Mouse (Mus musculus) liver, embryonic 14.5 days (tissue): ENCODE data around the gene Myt1. TPM values are rescaled to one million over a fixed set of nuclear protein-coding genes. Genes with fewer than 3 reads are reported as not detected.

Experiments used
- ATAC-seq: fragments of 200-750 bp; cut with Nextera tagmentation; 2 replicates; pipeline ENCODE4 v1.8.0; 2017; ENCODE audit warnings: moderate number of reproducible peaks, mild to moderate bottlenecking, moderate library complexity; ENCODE audit not compliant: insufficient read depth
- DNase-seq, 3 experiments: peaks; one replicate each; pipeline ENCODE4 v3.0.0-alpha.2; 2012 to 2013; ENCODE audit warnings: low read depth in 3 of 3, low spot score in 3 of 3
- H3K27ac ChIP-seq: fragments of 300-500 bp; sonication (generic); 2 replicates; pipeline ENCODE4 v1.5.1; 2014; ENCODE audit warnings: moderate library complexity, mild to moderate bottlenecking, control low read depth, inconsistent platforms
- H3K27me3 ChIP-seq: fragments of 300-500 bp; sonication (generic); 2 replicates; pipeline ENCODE4 v1.6.1; 2014; ENCODE audit warnings: mild to moderate bottlenecking, low read length, moderate library complexity; ENCODE audit not compliant: control insufficient read depth, insufficient read depth
- H3K36me3 ChIP-seq: fragments of 300-500 bp; sonication (generic); replicated peaks from 2 replicates; pipeline ENCODE4 v1.6.1; 2014; ENCODE audit warnings: low read depth; ENCODE audit not compliant: control insufficient read depth, insufficient read depth
- H3K4me1 ChIP-seq, 2 experiments: fragments of 200-500 bp in 1 of 2; fragments of 300-500 bp in 1 of 2; sonication (generic) in 1 of 2; replicated peaks; 2 replicates each; pipeline ENCODE4 v1.6.1; 2012 to 2014; ENCODE audit warnings: antibody characterized with exemption in 1 of 2, inconsistent platforms in 1 of 2, low read length in 1 of 2; ENCODE audit not compliant: control insufficient read depth in 2 of 2, insufficient read depth in 2 of 2
- H3K4me2 ChIP-seq: fragments of 300-500 bp; sonication (generic); 2 replicates; pipeline ENCODE4 v1.6.1; 2014; ENCODE audit warnings: low read depth, mild to moderate bottlenecking, control low read depth, moderate library complexity
- H3K4me3 ChIP-seq, 2 experiments: fragments of 200-500 bp in 1 of 2; fragments of 300-500 bp in 1 of 2; sonication (generic) in 1 of 2; 2 replicates each; pipeline ENCODE4 v1.5.1; 2012 to 2014; ENCODE audit warnings: low read depth in 2 of 2, low read length in 2 of 2, mild to moderate bottlenecking in 2 of 2, control low read depth in 1 of 2, inconsistent platforms in 1 of 2, moderate library complexity in 1 of 2; ENCODE audit not compliant: insufficient read depth in 1 of 2
- H3K9ac ChIP-seq: fragments of 300-500 bp; sonication (generic); replicated peaks from 2 replicates; pipeline ENCODE4 v1.6.1; 2014; ENCODE audit warnings: mild to moderate bottlenecking, control low read depth, moderate library complexity
- H3K9me3 ChIP-seq: fragments of 300-500 bp; sonication (generic); 2 replicates; pipeline ENCODE4 v1.6.1; 2016; ENCODE audit warnings: low read length, mixed read lengths; ENCODE audit not compliant: control insufficient read depth
- CTCF ChIP-seq: IDR thresholded peaks from 2 replicates; pipeline ENCODE4 v1.5.1; 2016; ENCODE audit warnings: antibody characterized with exemption, low read depth, control low read depth
- EP300 ChIP-seq: IDR thresholded peaks from 2 replicates; pipeline ENCODE4 v1.6.1; 2016; ENCODE audit warnings: antibody characterized with exemption, low read depth
- WGBS: fragments of 180-500 bp; shearing (Covaris S2); extraction: QIAGEN DNeasy Blood & Tissue Kit; methylation state at CpG from one replicate; pipeline ENCODE4 v1.1.7; 2014; ENCODE audit not compliant: insufficient replicate concordance; 5-methylcytosine and 5-hydroxymethylcytosine counted together
- polyA plus RNA-seq, 2 experiments: library from polyadenylated mRNA; depleted of rRNA in 1 of 2; stranded (reverse) in 1 of 2; unstranded in 1 of 2; fragments of >200 nt; fragmentation: Nextera tagmentation in 1 of 2; extraction: Ambion mirVana in 1 of 2; gene quantifications; 2 replicates each; pipeline versions ENCODE4 v1.2.1 to v1.2.3; 2012 to 2014

Gene Myt1
- polyA plus RNA-seq, 2 experiments, result 0.02 TPM; not detected in 1

DNA sequence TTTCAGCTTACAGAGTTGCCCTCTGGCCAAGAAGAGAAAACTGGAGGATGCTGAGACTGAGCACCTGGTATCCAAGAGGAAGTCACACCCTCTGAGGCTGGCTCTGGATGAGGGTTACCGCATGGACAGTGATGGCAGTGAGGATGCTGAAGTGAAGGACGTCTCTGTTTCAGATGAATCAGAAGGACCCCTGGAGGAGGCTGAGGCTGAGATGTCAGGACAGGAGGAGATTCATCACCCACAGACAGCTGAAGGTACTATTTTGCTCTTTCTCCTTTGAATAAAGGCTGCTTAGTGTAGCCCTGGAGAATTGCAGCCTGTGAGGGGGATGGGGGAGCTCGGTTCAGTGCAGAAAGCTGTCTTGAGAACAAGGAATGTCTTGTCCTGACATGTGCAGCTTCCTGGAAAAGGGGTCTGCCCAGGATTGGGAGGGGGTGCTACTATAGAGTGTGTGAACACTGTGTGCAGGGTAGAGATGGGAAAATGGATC lies 32.6 kb downstream of the Myt1 start:
- Histone ChIP-seq H3K27me3 (no peaks in the 10 kb centered on the region), H3K4me3 (no peak overlapping the region), H3K36me3 (no peaks in the 10 kb centered on the region), H3K4me2 (no peak overlapping the region), H3K9me3 (no peaks in the 10 kb centered on the region), H3K27ac (no peak overlapping the region), H3K9ac (no peak overlapping the region), H3K4me1 (no peaks in the 10 kb centered on the region)
- ATAC-seq, result no peak
- DNase-seq, result no peak
- WGBS, result 44% methylated on average over 3 of the region's 3 CpGs
- TF ChIP-seq CTCF (no peak), EP300 (no peak)

- TF ChIP-seq CTCF (no peak), EP300 (no peak)
- no peaks in the 10 kb centered on the region for H3K36me3 ChIP-seq
- no peaks in the 10 kb centered on the region for H3K9me3 ChIP-seq
- H3K27ac ChIP-seq, result no peak overlapping the region
- DNase-seq (no peak), ATAC-seq (no peak)
- H3K27me3 ChIP-seq, result no peaks in the 10 kb centered on the region
- H3K4me1 ChIP-seq, result no peaks in the 10 kb centered on the region
- no peak overlapping the region for H3K4me2 ChIP-seq
- H3K9ac ChIP-seq, result no peak overlapping the region
- WGBS, result 61% methylated on average over 8 of the region's 8 CpGs
- H3K4me3 ChIP-seq, result no peak overlapping the region
Measured at GRCm38 (mm10) chr2:181797672-181798071, 34.5 kb downstream of the Myt1 start.

GRCm38 (mm10) chr2:181829032-181829650 lies 66.0 kb downstream of the Myt1 start:
- DNase-seq, result peak; percentile 19 to 28 (median 27)

DNA sequence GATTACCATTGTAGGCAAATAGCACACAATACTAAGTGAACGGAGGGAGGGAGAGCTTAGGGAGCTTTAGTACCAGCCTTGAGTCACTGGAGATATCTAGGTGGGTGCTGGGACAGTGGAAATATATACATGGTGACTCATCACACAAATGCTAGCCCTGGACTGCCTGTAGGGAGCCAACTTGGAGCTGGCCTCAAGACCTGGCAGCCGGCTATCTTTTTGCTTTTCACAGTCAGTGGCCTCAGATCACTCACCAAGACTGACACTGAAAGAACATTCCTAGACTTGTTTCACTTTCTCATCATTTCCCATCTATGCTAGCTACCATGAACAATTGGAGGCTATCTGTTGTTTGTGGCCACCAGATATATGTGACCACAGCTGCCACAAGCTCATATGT lies 69.6 kb downstream of the Myt1 start:
- Histone ChIP-seq H3K9ac (no peak overlapping the region), H3K36me3 (no peaks in the 10 kb centered on the region), H3K4me1 (peaks cover 9 to 17% of the 10 kb centered on the region in 2 experiments; a peak in 3 of 4 replicates), H3K4me3 (no peak overlapping the region), H3K9me3 (no peaks in the 10 kb centered on the region), H3K27ac (no peak overlapping the region), H3K27me3 (no peaks in the 10 kb centered on the region), H3K4me2 (no peak overlapping the region)
- DNase-seq, result no peak
- TF ChIP-seq CTCF (no peak), EP300 (no peak)
- no peak for ATAC-seq
- 43% methylated on average over 2 of the region's 2 CpGs for WGBS

More at GRCm38 (mm10) chr2:181829032-181829650, 66.0 kb downstream of the Myt1 start:
- TF ChIP-seq CTCF (no peak), EP300 (peak; percentile 62)
- Histone ChIP-seq H3K36me3 (no peaks in the 10 kb centered on the region), H3K4me1 (peaks cover 9 to 12% of the 10 kb centered on the region in 2 experiments; a peak in 3 of 4 replicates), H3K27me3 (no peaks in the 10 kb centered on the region), H3K27ac (no peak overlapping the region), H3K9me3 (no peaks in the 10 kb centered on the region), H3K9ac (no peak overlapping the region), H3K4me3 (no peak overlapping the region), H3K4me2 (no peak overlapping the region)
- 29% methylated on average over 2 of the region's 2 CpGs for WGBS
- peak; percentile 85 for ATAC-seq

GRCm38 (mm10) chr2:181837372-181838292 lies 74.5 kb downstream of the Myt1 start, which contains the start of gene Pcmtd2:
Gene Pcmtd2 (plus strand): TSS chr2:181837854.
- ATAC-seq (peak; percentile 98), DNase-seq (peak; percentile 79 to 83 (median 83))
- TF ChIP-seq CTCF (no peak), EP300 (no peak)
- Histone ChIP-seq H3K9me3 (no peaks in the 10 kb centered on the region), H3K4me3 (peak within 1 kb of the TSS; percentile 70 to 81), H3K4me2 (peak within 1 kb of the TSS; percentile 82), H3K9ac (peak within 1 kb of the TSS; percentile 92), H3K36me3 (no peaks in the 10 kb centered on the region; the same call in 1 of the 2 replicates), H3K4me1 (peaks cover 5 to 12% of the 10 kb centered on the region in 2 experiments; a peak in 3 of 4 replicates), H3K27me3 (no peaks in the 10 kb centered on the region), H3K27ac (peak within 1 kb of the TSS; percentile 61)
- under 1% methylated on average over 35 of the region's 35 CpGs for WGBS
